Mouse (Mus musculus): ENCODE data around the gene Chrm4. TPM values are rescaled to one million over a fixed set of nuclear protein-coding genes. Genes with fewer than 3 reads are reported as not detected.

The Chrm4 gene
- total RNA-seq, 2 experiments from 2014 or later = not detected

Small RNA genes lying within 50 kb of the gene (microRNA-seq; reads per million reads assigned to microRNA genes)
- 0 to 0.64 reads per million in 2 experiments for gene Mir6999

Other genes with a start within 250 kb of the Chrm4 start
- gene Atg13, start 216.7 kb upstream of the Chrm4 start, total RNA-seq (2021) = 10 to 100 TPM; 20.7 to 24.8 TPM
- gene Harbi1, start 216.4 kb upstream of the Chrm4 start, total RNA-seq (2021) = 1 to 10 TPM; 3.9 to 4.9 TPM
- 10 to 100 TPM; 15.4 to 17.0 TPM for gene Ambra1, start 197.1 kb upstream of the Chrm4 start, total RNA-seq (2021)
- 10 to 100 TPM; 12.1 to 20.7 TPM for gene Mdk, start 5.0 kb downstream of the Chrm4 start, total RNA-seq (2021)
- not detected for gene Gm9821, start 18.5 kb downstream of the Chrm4 start, total RNA-seq (2021)
- gene Dgkz, start 48.6 kb downstream of the Chrm4 start, total RNA-seq (2021) = 10 to 100 TPM; 38.6 to 42.4 TPM
- gene Creb3l1, start 97.3 kb downstream of the Chrm4 start, total RNA-seq (2021) = 10 to 100 TPM; 14.7 to 22.6 TPM
- gene Phf21a, start 165.9 kb downstream of the Chrm4 start, total RNA-seq (2021) = 10 to 100 TPM; 19.5 to 21.2 TPM

Data from gastrocnemius, postnatal 14 days (tissue).